Mouse (Mus musculus): ENCODE measurements around the gene Vmn1r225.
"Not testable (repeated sequence)": the region's sequence is repeated elsewhere in the genome, so short reads cannot be mapped to it uniquely, and the experiment has no call there.

Gene Vmn1r225

DNA sequence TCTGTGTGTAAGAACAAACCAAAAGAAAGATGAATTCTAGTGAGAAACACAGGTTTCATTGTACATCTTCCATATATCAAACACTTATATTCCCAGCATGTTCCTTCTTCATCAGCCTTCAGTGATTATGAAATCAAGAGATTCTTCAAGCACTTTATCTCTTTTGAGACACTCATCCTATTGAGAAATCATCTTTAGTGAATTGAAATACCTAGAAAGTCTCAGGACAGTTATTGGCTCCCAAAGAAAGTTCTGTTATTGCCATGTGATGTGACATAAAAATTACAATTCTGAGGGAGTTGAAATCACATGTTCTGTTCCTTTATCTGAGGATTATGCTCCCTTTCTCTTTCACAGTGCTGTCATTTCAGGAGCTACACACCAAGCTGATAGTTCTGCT is at the start of gene Vmn1r225:
TSS of gene Vmn1r225 (plus strand) at position 301 of the 400 bp plus-strand sequence.
- DNase-seq = no peak

DNA sequence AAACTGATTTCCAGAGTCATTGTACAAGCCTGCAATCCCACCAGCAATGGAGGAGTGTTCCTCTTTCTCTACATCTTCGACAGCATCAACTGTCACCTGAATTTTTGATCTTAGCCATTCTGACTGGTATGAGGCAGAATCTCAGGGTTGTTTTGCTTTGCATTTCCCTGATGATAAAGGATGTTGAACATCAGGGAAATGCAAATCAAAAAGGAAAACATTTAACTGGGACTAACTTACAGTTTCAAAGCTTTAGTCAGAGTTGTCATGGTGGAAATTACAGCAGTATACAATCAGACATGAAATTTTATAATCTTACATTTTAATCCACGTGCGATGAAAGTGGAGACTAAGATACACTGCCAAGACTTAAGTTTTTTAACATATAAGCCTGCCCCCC is 24.6 kb upstream of the Vmn1r225 start:
- no peak for DNase-seq

DNA sequence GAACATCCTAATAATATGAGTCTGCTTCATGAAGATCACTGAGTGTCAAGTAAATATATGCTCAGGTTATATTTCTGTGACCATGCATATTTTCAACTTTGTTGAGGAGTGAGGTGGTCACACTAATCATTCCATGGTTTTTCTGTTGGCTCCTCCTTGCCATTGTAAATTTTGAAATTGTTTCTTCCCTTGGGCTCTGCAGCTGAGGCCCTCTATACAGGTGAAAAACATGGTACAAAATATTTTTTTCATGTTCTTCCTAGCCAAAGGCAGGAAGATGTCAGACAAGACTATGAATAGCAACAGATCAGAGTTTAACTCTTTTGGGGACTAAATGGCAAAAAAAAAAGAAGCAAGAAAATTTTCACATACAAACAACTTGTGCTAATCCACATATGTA is 16.7 kb upstream of the Vmn1r225 start, which contains the start of gene Vmn2r108:
TSS of gene Vmn2r108 (minus strand) at position 101 of the 400 bp plus-strand sequence.
- no peak for DNase-seq

DNA sequence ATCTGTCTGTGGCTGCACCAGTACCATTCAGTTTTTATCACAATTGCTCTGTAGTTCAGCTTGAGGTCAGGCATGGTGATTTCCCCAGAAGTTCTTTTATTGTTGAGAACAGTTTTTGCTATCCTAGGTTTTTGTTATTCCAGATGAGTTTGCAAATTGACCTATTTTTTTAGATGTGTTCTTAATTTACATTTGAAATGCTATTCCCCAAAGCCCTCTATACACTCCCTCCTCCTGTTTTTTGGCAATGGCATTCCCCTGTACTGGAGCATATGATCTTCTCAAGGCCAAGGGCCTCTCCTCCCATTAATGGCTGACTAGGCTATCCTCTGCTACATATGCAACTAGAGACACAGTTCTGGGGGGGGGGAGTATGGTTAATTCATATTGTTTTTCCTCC is 10.3 kb downstream of the Vmn1r225 start:
- not testable (repeated sequence) for DNase-seq
